Mouse (Mus musculus): Measurements from ENCODE around the gene Schip1. TPM values are rescaled to one million over a fixed set of nuclear protein-coding genes. Genes with fewer than 3 reads are reported as not detected.

Schip1 gene
- polyA plus RNA-seq, 2 experiments: 1.1 to 1.6 TPM

DNA sequence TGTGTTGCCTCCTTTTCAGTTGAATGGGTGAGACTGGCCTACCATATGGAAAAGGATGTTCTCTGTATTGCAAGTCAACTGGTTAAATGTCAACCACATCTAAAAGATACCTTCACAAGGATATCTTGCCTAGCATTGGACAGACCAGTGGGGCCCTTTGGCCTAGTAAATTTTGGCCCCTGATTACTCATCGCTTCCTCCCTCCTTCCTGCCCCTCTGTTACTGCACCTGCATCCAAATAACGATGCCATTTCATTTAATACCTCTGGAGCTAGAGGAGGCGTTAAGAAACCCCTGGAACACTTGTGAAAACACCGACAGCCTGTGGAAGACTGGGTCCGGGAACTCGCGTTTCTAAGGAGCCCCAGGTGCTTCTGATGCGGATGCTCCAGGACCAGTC, 453.4 kb downstream of the Schip1 start:
- 87% methylated on average over 8 of the region's 8 CpGs for WGBS (ENCODE audit: insufficient replicate concordance)
- Histone ChIP-seq H3K36me3 (replicated peaks; ENCODE audit: control insufficient read depth, insufficient read depth, low read depth) (no peaks in the 10 kb centered on the region), H3K4me2 (ENCODE audit: low read depth) (no peak overlapping the region), H3K4me3 (ENCODE audit: insufficient read depth in 1 of 2, low read depth in 2 of 2, low read length in 2 of 2) (no peak overlapping the region), H3K27ac (no peak overlapping the region), H3K9me3 (ENCODE audit: control insufficient read depth, low read length) (no peaks in the 10 kb centered on the region), H3K27me3 (ENCODE audit: control insufficient read depth, insufficient read depth, low read length) (no peaks in the 10 kb centered on the region), H3K9ac (replicated peaks) (no peak overlapping the region), H3K4me1 (replicated peaks; ENCODE audit: control insufficient read depth in 2 of 2, insufficient read depth in 2 of 2, low read length in 1 of 2) (no peaks in the 10 kb centered on the region)
- no peak for ATAC-seq (ENCODE audit: insufficient read depth)
- TF ChIP-seq EP300 (IDR thresholded peaks at IDR 0.05; ENCODE audit: low read depth): no peak
- TF ChIP-seq CTCF (IDR thresholded peaks at IDR 0.05; ENCODE audit: low read depth): no peak
- DNase-seq (ENCODE audit: low read depth in 3 of 3, low spot score in 3 of 3): no peak

- no peaks in the 10 kb centered on the region for H3K4me1 ChIP-seq (replicated peaks; ENCODE audit: control insufficient read depth in 2 of 2, insufficient read depth in 2 of 2, low read length in 1 of 2)
- no peaks in the 10 kb centered on the region for H3K9me3 ChIP-seq (ENCODE audit: control insufficient read depth, low read length)
- H3K27me3 ChIP-seq (ENCODE audit: control insufficient read depth, insufficient read depth, low read length): no peaks in the 10 kb centered on the region
- H3K4me3 ChIP-seq (ENCODE audit: insufficient read depth in 1 of 2, low read depth in 2 of 2, low read length in 2 of 2): no peak overlapping the region
- DNase-seq (ENCODE audit: low read depth in 3 of 3, low spot score in 3 of 3): no peak
- TF ChIP-seq CTCF (IDR thresholded peaks at IDR 0.05; ENCODE audit: low read depth): no peak
- no peak for TF ChIP-seq EP300 (IDR thresholded peaks at IDR 0.05; ENCODE audit: low read depth)
- no peak overlapping the region for H3K27ac ChIP-seq
- H3K4me2 ChIP-seq (ENCODE audit: low read depth): no peak overlapping the region
- ATAC-seq (ENCODE audit: insufficient read depth): no peak
- 82% methylated on average over 5 of the region's 5 CpGs for WGBS (ENCODE audit: insufficient replicate concordance)
- H3K9ac ChIP-seq (replicated peaks): no peak overlapping the region
- no peaks in the 10 kb centered on the region for H3K36me3 ChIP-seq (replicated peaks; ENCODE audit: control insufficient read depth, insufficient read depth, low read depth)
Observed at GRCm38 (mm10) chr3:68518586-68518985, 454.0 kb downstream of the Schip1 start.

GRCm38 (mm10) chr3:68525361-68525878, 460.8 kb downstream of the Schip1 start:
- no peaks in the 10 kb centered on the region for H3K4me1 ChIP-seq (replicated peaks; ENCODE audit: control insufficient read depth in 2 of 2, insufficient read depth in 2 of 2, low read length in 1 of 2)
- no peaks in the 10 kb centered on the region for H3K36me3 ChIP-seq (replicated peaks; ENCODE audit: control insufficient read depth, insufficient read depth, low read depth)
- no peak for TF ChIP-seq CTCF (IDR thresholded peaks at IDR 0.05; ENCODE audit: low read depth)
- no peak for TF ChIP-seq EP300 (IDR thresholded peaks at IDR 0.05; ENCODE audit: low read depth)
- H3K9me3 ChIP-seq (ENCODE audit: control insufficient read depth, low read length): no peaks in the 10 kb centered on the region
- no peak for ATAC-seq (ENCODE audit: insufficient read depth)
- H3K4me3 ChIP-seq (ENCODE audit: insufficient read depth in 1 of 2, low read depth in 2 of 2, low read length in 2 of 2): no peak overlapping the region
- H3K27ac ChIP-seq: no peak overlapping the region
- DNase-seq (ENCODE audit: low read depth in 3 of 3, low spot score in 3 of 3): no peak
- H3K4me2 ChIP-seq (ENCODE audit: low read depth): no peak overlapping the region
- WGBS (ENCODE audit: insufficient replicate concordance): 75% methylated on average over 10 of the region's 10 CpGs
- no peak overlapping the region for H3K9ac ChIP-seq (replicated peaks)
- no peaks in the 10 kb centered on the region for H3K27me3 ChIP-seq (ENCODE audit: control insufficient read depth, insufficient read depth, low read length)

GRCm38 (mm10) chr3:68526416-68526815, 461.8 kb downstream of the Schip1 start:
- ATAC-seq (ENCODE audit: insufficient read depth) (no peak), DNase-seq (ENCODE audit: low read depth in 3 of 3, low spot score in 3 of 3) (no peak)
- Histone ChIP-seq H3K36me3 (replicated peaks; ENCODE audit: control insufficient read depth, insufficient read depth, low read depth) (no peaks in the 10 kb centered on the region), H3K9me3 (ENCODE audit: control insufficient read depth, low read length) (no peaks in the 10 kb centered on the region), H3K9ac (replicated peaks) (no peak overlapping the region), H3K4me1 (replicated peaks; ENCODE audit: control insufficient read depth in 2 of 2, insufficient read depth in 2 of 2, low read length in 1 of 2) (no peaks in the 10 kb centered on the region), H3K4me3 (ENCODE audit: insufficient read depth in 1 of 2, low read depth in 2 of 2, low read length in 2 of 2) (no peak overlapping the region), H3K27ac (no peak overlapping the region), H3K27me3 (ENCODE audit: control insufficient read depth, insufficient read depth, low read length) (no peaks in the 10 kb centered on the region), H3K4me2 (ENCODE audit: low read depth) (no peak overlapping the region)
- WGBS (ENCODE audit: insufficient replicate concordance): 39% methylated on average over 4 of the region's 4 CpGs
- TF ChIP-seq CTCF (IDR thresholded peaks at IDR 0.05; ENCODE audit: low read depth) (no peak), EP300 (IDR thresholded peaks at IDR 0.05; ENCODE audit: low read depth) (no peak)

DNA sequence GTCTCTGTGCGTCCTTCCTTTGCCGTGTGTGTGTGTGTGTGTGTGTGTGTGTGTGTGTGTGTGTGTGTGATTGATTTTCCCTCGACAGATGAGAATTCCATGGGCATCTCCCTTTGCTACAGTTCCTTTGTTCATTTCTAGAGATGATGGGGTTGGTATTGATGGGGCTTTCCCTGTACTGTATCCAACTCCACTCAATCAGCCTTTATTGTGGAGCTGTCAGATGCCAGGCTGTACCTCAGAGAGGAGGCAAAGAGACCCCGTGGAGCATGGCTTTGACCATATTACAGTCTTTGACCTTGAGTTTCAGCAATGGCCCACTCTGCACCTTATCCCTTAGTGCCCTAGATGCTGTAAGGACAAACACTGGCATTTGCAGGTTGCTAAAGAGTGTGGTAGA, 462.6 kb downstream of the Schip1 start:
- DNase-seq (ENCODE audit: low read depth in 3 of 3, low spot score in 3 of 3): no peak
- no peaks in the 10 kb centered on the region for H3K27me3 ChIP-seq (ENCODE audit: control insufficient read depth, insufficient read depth, low read length)
- 53% methylated on average over 4 of the region's 4 CpGs for WGBS (ENCODE audit: insufficient replicate concordance)
- no peaks in the 10 kb centered on the region for H3K9me3 ChIP-seq (ENCODE audit: control insufficient read depth, low read length)
- no peak overlapping the region for H3K9ac ChIP-seq (replicated peaks)
- no peaks in the 10 kb centered on the region for H3K4me1 ChIP-seq (replicated peaks; ENCODE audit: control insufficient read depth in 2 of 2, insufficient read depth in 2 of 2, low read length in 1 of 2)
- no peaks in the 10 kb centered on the region for H3K36me3 ChIP-seq (replicated peaks; ENCODE audit: control insufficient read depth, insufficient read depth, low read depth)
- no peak overlapping the region for H3K4me2 ChIP-seq (ENCODE audit: low read depth)
- H3K4me3 ChIP-seq (ENCODE audit: insufficient read depth in 1 of 2, low read depth in 2 of 2, low read length in 2 of 2): no peak overlapping the region
- no peak for ATAC-seq (ENCODE audit: insufficient read depth)
- no peak for TF ChIP-seq CTCF (IDR thresholded peaks at IDR 0.05; ENCODE audit: low read depth)
- no peak for TF ChIP-seq EP300 (IDR thresholded peaks at IDR 0.05; ENCODE audit: low read depth)
- H3K27ac ChIP-seq: no peak overlapping the region
